Mouse (Mus musculus) c-Kit-positive CD71-positive TER-119-positive erythroid progenitor cells, embryonic 14.5 days (primary cell): ENCODE data around the gene Rmnd5b.
"Not testable (repeated sequence)": the region's sequence is repeated elsewhere in the genome, so short reads cannot be mapped to it uniquely, and the experiment has no call there.

Experiments used
- DNase-seq: peaks from one replicate; pipeline ENCODE4 v3.0.0-alpha.2; 2013; ENCODE audit warnings: low spot score

The Rmnd5b gene

GRCm38 (mm10) chr11:51649111-51649888 lies 13.6 kb upstream of the Rmnd5b start:
- DNase-seq: no peak

DNA sequence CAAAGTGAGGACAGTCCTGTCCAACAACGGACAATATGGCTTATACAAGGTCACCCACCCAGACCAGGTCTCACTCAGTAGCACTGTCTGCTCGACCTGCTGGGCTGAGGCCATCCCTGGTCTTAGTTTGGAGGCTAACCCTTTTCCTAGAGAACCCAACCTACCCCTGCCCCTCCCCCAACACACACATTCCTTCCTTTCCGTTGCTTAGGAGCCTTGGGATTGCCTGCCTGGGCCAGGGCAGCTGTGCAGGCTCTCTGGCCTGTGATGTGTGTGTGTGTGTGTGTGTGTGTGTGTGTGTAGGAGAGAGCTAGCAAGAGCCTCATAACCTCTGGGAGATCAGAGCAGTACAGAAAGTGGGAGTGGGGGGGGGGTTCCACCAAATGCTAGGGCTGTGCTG lies 12.9 kb upstream of the Rmnd5b start:
- DNase-seq: no peak

- DNase-seq: no peak
Observed at GRCm38 (mm10) chr11:51646751-51647667, 11.3 kb upstream of the Rmnd5b start.

DNA sequence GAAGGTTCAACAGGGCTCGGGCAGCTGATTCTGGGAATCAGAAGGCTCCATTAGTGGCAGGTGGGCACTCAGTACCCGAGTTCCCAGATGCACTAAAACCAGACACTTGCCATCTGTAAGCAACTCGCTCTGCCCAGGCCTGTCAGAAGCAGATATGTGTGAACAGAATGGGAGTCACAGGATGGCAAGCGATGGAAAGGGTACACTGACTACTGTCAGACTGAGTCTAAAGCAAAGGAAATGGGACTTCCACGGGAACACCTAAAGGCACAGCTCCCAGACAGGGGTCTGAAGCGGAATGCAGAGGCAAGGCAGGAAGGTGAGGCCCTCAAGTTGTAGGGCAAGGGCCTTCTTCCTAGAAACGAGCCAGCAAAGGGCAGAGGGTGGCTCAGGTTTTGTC lies 10.5 kb upstream of the Rmnd5b start:
- DNase-seq: no peak

GRCm38 (mm10) chr11:51645293-51645692 lies 9.6 kb upstream of the Rmnd5b start:
- DNase-seq: no peak

DNA sequence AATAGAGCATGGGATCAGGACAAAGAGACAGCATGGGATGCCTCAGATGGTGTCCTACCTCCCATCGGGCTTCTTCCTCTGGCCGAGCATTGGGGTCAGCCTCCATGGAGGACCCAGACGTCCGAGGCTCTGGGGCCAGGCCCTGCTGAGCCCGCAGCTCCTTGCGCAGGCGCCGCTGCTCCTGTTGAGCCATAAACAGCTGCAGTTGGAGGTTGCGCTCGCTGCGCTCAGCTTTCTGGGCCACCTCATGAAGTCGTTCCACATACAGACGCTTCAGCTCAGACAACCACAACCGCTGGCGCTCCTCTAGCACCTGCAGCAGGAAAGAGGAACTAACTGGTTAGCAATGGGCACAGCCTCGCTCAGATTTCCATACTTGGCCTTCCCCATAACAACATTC lies 8.5 kb upstream of the Rmnd5b start:
- DNase-seq: no peak

- DNase-seq: no peak
Observed at GRCm38 (mm10) chr11:51643761-51644160, 8.1 kb upstream of the Rmnd5b start.

GRCm38 (mm10) chr11:51643202-51643601 lies 7.5 kb upstream of the Rmnd5b start:
- no peak for DNase-seq

DNA sequence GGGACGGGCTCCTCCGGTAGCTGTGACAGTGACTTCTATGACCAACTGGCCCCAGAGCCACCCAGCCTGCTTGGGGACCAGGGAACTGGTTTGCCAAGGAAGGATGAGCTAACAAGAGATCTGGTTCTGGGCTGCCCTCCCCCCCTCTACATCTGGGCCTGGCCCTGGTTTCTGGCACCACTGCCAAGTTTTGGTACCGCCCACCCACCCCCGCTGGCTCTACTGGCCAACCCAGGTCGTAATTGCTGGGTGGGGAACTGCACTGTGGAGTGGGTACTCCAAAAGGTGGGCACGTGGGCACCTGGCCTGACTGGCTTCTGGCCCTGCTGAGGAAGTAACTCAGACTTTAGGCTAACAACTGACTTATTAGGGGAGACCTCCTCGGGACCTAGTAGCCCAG lies 5.1 kb upstream of the Rmnd5b start:
- no peak for DNase-seq

DNA sequence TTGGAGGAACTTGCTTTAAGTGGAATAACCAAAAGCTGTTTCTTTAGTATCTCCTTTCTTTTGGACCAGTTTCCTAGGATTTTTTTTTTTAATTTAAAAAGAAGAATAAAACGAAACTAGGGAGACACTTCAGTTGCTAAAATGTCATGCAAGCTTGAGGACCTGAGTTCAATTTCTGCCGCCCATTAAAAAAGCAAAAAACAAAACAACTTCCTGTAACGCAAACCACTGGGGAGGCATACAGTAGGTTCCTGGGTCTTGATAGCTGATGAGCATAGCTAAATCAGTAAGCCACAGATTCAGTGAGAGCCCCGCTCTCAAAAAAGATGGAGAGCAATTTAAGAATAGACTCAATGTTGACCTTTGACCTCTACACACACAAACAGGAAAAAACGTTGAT lies 2.8 kb upstream of the Rmnd5b start:
- DNase-seq: no peak

- DNase-seq: no peak
Observed at GRCm38 (mm10) chr11:51637971-51638414, 2.3 kb upstream of the Rmnd5b start.

DNA sequence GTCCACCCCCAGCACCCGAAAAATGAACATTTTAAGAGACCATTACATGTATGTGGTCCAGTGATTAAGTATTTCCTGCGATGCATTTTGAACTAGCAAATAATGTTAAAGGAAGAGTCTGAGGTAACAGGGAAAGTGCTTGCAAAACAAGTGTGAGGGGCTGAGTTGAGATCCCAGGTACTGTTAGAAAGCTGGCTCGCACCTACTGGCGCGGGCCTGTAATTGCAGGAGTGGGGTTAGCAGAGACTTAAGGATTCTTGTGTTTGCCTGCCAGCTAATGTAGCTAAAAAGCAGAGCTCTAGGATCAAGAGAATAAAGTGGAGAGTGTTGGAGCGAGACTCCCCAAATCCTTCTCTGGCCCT lies 608 bp upstream of the Rmnd5b start:
- peak; percentile 75 for DNase-seq

GRCm38 (mm10) chr11:51635127-51635524 lies 570 bp downstream of the Rmnd5b start:
- no peak for DNase-seq

DNA sequence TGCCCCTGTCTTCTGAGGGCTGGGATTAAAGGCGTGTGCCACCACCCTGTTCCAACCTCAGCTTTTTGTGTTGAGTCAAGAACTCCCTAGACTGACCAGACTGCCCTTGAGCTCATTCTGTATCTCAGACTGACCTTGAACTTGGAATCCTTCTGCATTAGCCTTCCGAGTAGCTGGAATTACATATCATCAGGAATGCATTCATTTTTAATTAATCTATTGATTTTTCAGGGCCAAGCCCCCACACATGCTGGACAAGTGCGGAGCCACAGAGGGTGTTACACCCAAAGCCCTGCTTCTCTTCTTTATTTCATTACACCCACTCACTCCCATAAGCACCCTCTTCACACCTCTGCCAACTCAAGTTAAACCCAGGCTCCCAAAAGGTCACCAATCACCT lies 2.0 kb downstream of the Rmnd5b start:
- no peak for DNase-seq

DNA sequence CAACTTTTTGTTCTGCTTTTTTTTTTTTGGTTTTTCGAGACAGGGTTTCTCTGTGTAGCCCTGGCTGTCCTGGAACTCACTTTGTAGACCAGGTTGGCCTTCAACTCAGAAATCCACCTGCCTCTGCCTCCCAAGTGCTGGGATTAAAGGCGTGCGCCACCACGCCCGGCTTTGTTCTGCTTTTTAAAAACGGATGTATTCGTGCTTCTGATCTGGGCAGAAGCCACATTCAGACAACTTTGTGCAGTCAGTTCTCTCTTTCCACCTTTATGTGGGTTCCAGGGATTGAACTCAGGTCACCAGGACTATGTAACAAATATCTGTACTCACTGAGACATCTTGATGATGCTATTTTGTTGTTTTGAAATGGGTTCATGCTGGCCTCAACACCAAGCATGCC lies 2.5 kb downstream of the Rmnd5b start:
- DNase-seq: not testable (repeated sequence)

DNA sequence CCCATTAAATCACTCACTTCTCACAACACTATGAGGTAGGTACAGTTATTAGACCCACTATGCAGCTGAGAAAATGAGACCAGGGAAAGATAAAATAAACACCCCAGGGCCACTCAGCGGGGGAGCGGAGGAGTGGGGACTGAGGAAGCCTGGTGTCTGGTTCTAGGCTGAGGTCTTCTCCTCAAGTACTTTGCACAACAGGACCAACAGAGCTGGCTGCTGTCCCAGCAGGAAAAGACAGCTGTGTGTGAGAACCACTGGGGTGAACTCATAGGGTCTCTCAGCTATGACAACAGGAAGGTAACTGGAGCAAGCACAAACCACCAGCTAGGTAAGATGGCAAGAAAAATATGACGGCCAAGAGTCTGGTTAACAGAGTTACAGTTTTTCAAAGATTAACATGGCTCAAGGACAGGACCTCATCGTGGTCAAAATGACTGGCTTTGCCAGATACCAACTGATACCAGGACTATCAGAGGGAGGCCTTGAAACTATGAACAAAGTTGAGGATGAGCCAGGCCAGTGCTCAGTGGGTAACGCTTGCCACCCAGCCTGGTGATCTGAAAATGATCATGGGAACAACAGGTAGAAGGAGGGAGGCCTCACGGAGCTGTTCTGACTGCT lies 3.5 kb downstream of the Rmnd5b start:
- DNase-seq: no peak

- DNase-seq: no peak
Observed at GRCm38 (mm10) chr11:51629651-51630314, 5.9 kb downstream of the Rmnd5b start.

GRCm38 (mm10) chr11:51627907-51628306 lies 7.8 kb downstream of the Rmnd5b start:
- no peak for DNase-seq

GRCm38 (mm10) chr11:51627425-51627824 lies 8.3 kb downstream of the Rmnd5b start:
- DNase-seq: no peak

- DNase-seq: no peak
Observed at GRCm38 (mm10) chr11:51625187-51625820, 10.4 kb downstream of the Rmnd5b start.

DNA sequence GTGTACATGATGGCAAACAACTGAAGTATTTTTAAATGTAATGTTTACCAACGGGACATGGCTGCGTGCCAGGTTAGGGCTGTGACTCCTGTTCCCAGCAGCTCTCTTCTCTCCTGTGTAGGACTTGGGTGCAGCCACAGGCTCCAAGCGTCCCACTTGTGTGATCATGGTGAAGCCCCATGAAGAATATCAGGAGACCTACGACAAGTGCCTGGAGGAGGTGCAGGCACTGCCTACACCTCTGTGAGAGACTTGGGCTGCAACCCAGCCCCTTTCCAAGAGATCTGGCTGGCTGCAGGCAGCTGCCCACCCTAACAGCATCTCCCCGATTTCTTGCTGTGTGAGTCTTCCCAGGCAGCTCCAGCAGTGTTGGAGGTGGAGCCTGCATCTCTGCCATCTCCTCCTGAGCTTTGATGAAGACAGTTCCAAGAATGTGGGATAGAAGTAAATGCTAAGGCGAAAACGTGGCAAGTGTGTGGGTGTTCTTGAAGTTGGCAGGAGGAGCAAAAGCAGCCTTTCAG lies 12.7 kb downstream of the Rmnd5b start:
- no peak for DNase-seq
